ENCODE assay signal across 10 mouse cellular contexts in the genomic region with DNA sequence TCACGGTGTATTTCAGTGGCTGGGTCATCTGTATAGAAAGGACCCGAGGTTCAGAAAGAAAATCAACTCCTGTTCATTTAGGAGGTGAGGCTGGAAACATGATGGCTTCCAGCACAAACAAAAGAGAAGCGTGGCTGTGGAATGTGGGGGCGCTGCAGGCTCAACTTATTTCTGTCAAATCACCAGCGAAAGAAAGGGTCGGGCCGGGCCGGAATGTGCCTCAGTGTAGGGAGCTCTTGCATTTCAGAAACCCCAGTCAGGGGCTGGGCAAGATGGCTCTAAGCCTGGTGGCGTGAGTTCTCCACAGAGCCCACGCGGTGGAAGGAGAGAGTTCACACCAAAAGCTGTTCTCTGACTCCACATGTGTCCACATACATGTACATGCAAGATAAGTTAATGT. TPM values are rescaled to one million over a fixed set of nuclear protein-coding genes. Genes with fewer than 3 reads are reported as not detected.
DNase-seq lines count a peak whose midpoint lies in the region; ATAC-seq lines count a peak whose summit lies in the region.
"Had no signal": no experiment of that assay in that cellular context is flagged by ENCODE, and none has a peak within 500 bp of the region (broad histone marks: within the 10 kb centered on the region; RNA-seq: fewer than 3 reads in every experiment).

No protein-coding gene starts in this region.

- H3K27me3 ChIP-seq in lung, embryonic 15.5 days, result no peaks in the 10 kb centered on the region
- no peaks in the 10 kb centered on the region for H3K27me3 ChIP-seq in embryonic facial prominence, embryonic 10.5 days (replicated peaks; ENCODE audit: low read depth, poor library complexity, severe bottlenecking)
- no peaks in the 10 kb centered on the region for H3K27me3 ChIP-seq in intestine, embryonic 15.5 days (replicated peaks)
- H3K27me3 ChIP-seq: neural tube, embryonic 13.5 days had no signal

- intact Hi-C loops in left cerebral cortex, postnatal 14 days (cut with DNase I), result no loop called here

- 22% methylated on average over 11 of the region's 11 CpGs for WGBS in lung, embryonic 15.5 days
- 60% methylated on average over 11 of the region's 11 CpGs for WGBS in embryonic facial prominence, embryonic 10.5 days
- 24% methylated on average over 11 of the region's 11 CpGs for WGBS in intestine, embryonic 15.5 days

- H3K27ac ChIP-seq in lung, embryonic 15.5 days, result peak overlapping the region; percentile 26
- H3K27ac ChIP-seq in embryonic facial prominence, embryonic 10.5 days (replicated peaks), result 0 out of 2 replicates have a peak overlapping the region, but pooled peaks have one; percentile 40
- peak overlapping the region; percentile 5; the same call in 1 of the 2 replicates for H3K27ac ChIP-seq in intestine, embryonic 15.5 days
- H3K27ac ChIP-seq: neural tube, embryonic 13.5 days had no signal

- no peak overlapping the region for H3K9ac ChIP-seq in lung, embryonic 15.5 days
- no peak overlapping the region for H3K9ac ChIP-seq in intestine, embryonic 15.5 days
- H3K9ac ChIP-seq: neural tube, embryonic 13.5 days had no signal

- H3K4me1 ChIP-seq in lung, embryonic 15.5 days, result peaks cover 25% of the 10 kb centered on the region
- peaks cover 34% of the 10 kb centered on the region for H3K4me1 ChIP-seq in embryonic facial prominence, embryonic 10.5 days
- peaks cover 34% of the 10 kb centered on the region for H3K4me1 ChIP-seq in intestine, embryonic 15.5 days (replicated peaks)

- no peak overlapping the region for H3K4me3 ChIP-seq in lung, embryonic 15.5 days
- no peak overlapping the region for H3K4me3 ChIP-seq in embryonic facial prominence, embryonic 10.5 days
- no peak overlapping the region for H3K4me3 ChIP-seq in intestine, embryonic 15.5 days (replicated peaks)
- H3K4me3 ChIP-seq: neural tube, embryonic 13.5 days had no signal

- no peak for ATAC-seq in lung, embryonic 15.5 days (ENCODE audit: borderline replicate concordance, extremely low read depth, low FRiP score, low TSS enrichment)
- ATAC-seq in intestine, embryonic 15.5 days, result no peak
- ATAC-seq in monocyte, adult 5-6 weeks (replicated peaks; ENCODE audit: insufficient number of reproducible peaks, low FRiP score, low TSS enrichment, poor library complexity, severe bottlenecking), result no peak

- no peaks in the 10 kb centered on the region for H3K36me3 ChIP-seq in lung, embryonic 15.5 days
- H3K36me3 ChIP-seq in embryonic facial prominence, embryonic 10.5 days (replicated peaks), result no peaks in the 10 kb centered on the region
- no peaks in the 10 kb centered on the region for H3K36me3 ChIP-seq in intestine, embryonic 15.5 days

- H3K4me2 ChIP-seq in lung, embryonic 15.5 days, result peak overlapping the region; percentile 23; the same call in 1 of the 2 replicates
- H3K4me2 ChIP-seq in intestine, embryonic 15.5 days (replicated peaks), result no peak overlapping the region
- H3K4me2 ChIP-seq: neural tube, embryonic 13.5 days had no signal

- no peaks in the 10 kb centered on the region for H3K9me3 ChIP-seq in lung, embryonic 15.5 days
- H3K9me3 ChIP-seq in embryonic facial prominence, embryonic 10.5 days, result no peaks in the 10 kb centered on the region
- H3K9me3 ChIP-seq in intestine, embryonic 15.5 days, result no peaks in the 10 kb centered on the region
- H3K9me3 ChIP-seq: neural tube, embryonic 13.5 days had no signal

- no peak for DNase-seq in lung, postnatal 4 days
- peak; percentile 57 for DNase-seq in embryonic facial prominence, embryonic 10.5 days (ENCODE audit: low spot score)
- peak; percentile 39 for DNase-seq in mesoderm, embryonic 11.5 days (ENCODE audit: low read depth, low spot score)
- no peak for DNase-seq in left cerebral cortex, postnatal 14 days (ENCODE audit: low spot score in 2 of 2)
- no peak for DNase-seq in yolk sac, embryonic 10.5 days (ENCODE audit: low spot score)
- DNase-seq: left cerebral cortex, postnatal 4 days had no signal

RNA-seq across cellular contexts. Expression of gene Lima1, which starts 13.3 kb away (rescaled TPM):
- polyA plus RNA-seq in lung, embryonic 15.5 days (2015; fragmentation: Nextera tagmentation; extraction: Ambion mirVana), result 37.9 and 43.6 TPM in 2 replicates
- 62.3 and 65.4 TPM in 2 replicates for polyA plus RNA-seq in embryonic facial prominence, embryonic 10.5 days (2016; fragmentation: Nextera tagmentation; extraction: Ambion mirVana)
- 86.5 and 96.4 TPM in 2 replicates for polyA plus RNA-seq in intestine, embryonic 15.5 days (2015; fragmentation: Nextera tagmentation; extraction: Ambion mirVana)
- total RNA-seq in left cerebral cortex, postnatal 14 days (2021), result 10 to 100 TPM; 10.2 to 13.4 TPM
- 21.8 to 31.4 TPM (median 27.4 TPM) in 3 replicates for total RNA-seq in monocyte, adult 5-6 weeks (2017)

Comparison
In these comparisons a context has a peak if more than half of its experiments do, and no peak if none do; other contexts are left out.
1. DNase-seq: peak in embryonic facial prominence, embryonic 10.5 days (single experiment) and mesoderm, embryonic 11.5 days (single experiment); none in lung, postnatal 4 days (0 of 2), left cerebral cortex, postnatal 14 days (0 of 2) and yolk sac, embryonic 10.5 days (single experiment).
2. Peak in every context shown above with its lines, with median percentiles within 50 percentile points of each other: H3K27ac ChIP-seq.